Mouse (Mus musculus) spleen, adult 2 months (tissue): ENCODE measurements around the gene Stk38.

Source experiments
- CTCF ChIP-seq: fragments of 200-500 bp; IDR thresholded peaks from 2 replicates; pipeline ENCODE4 v1.5.1; 2011; ENCODE audit warnings: mild to moderate bottlenecking, inconsistent platforms; ENCODE audit not compliant: insufficient read depth, insufficient read length, insufficient replicate concordance; ENCODE audit errors: extremely low read depth
- POLR2A ChIP-seq: fragments of 200-500 bp; IDR thresholded peaks from 2 replicates; pipeline ENCODE4 v1.6.1; 2011; ENCODE audit warnings: low read depth, low read length, inconsistent platforms

DNA sequence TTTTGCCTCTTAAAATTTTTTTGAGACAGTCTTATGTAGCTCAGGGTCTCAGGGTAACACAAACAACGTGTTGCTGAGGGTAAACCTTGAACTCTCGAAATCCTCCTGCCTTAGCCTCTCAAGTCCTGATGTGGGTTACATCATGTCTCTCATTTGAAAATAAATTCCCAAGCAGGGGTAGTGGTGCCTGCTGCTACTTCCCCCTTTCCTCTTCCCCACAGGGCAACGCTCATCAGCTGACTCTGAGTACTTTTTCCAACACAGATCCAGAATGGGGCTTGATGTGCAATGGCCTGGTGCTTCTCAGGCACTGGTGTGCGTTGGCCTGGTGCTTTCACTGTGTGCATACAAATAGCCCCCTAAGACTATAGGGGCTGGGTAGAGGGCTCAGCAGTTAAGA lies 1.4 kb upstream of the Stk38 start:
- TF ChIP-seq POLR2A (no peak), CTCF (no peak)
